Mouse (Mus musculus) cerebellum, adult 18-20 months (tissue): ENCODE measurements around the gene Uprt.
A peak's percentile ranks its signal among the peaks of the same experiment; 100 is the strongest.

Experiments used
- DNase-seq, 2 experiments: peaks; one replicate each; pipeline ENCODE4 v3.0.0; 2021

Gene Uprt

GRCm38 (mm10) chrX:104482572-104483443 is at the start of gene Uprt:
TSS of gene Uprt (plus strand) at chrX:104482818.
- peak; percentile 71 to 85 for DNase-seq

- no peak for DNase-seq
These were observed 49.2 kb upstream of the Uprt start for GRCm38 (mm10) chrX:104433456-104433855.

GRCm38 (mm10) chrX:104452433-104452832 is 30.2 kb upstream of the Uprt start:
- DNase-seq, result no peak

- no peak for DNase-seq
These were observed 20.9 kb upstream of the Uprt start for GRCm38 (mm10) chrX:104461755-104462154.

- DNase-seq, result no peak
These were observed 18.2 kb upstream of the Uprt start for GRCm38 (mm10) chrX:104464376-104464775.

- DNase-seq, result no peak
These were observed 4.6 kb upstream of the Uprt start for GRCm38 (mm10) chrX:104478041-104478440.

- peak; percentile 36 to 44 for DNase-seq
These were observed 808 bp downstream of the Uprt start for GRCm38 (mm10) chrX:104483444-104483808.

GRCm38 (mm10) chrX:104485596-104485995 is 3.0 kb downstream of the Uprt start:
- no peak for DNase-seq

- no peak for DNase-seq
These were observed 5.4 kb downstream of the Uprt start for GRCm38 (mm10) chrX:104488036-104488435.

- DNase-seq, result no peak
These were observed 6.4 kb downstream of the Uprt start for GRCm38 (mm10) chrX:104488870-104489467.

- DNase-seq, result no peak
These were observed 7.2 kb downstream of the Uprt start for GRCm38 (mm10) chrX:104489626-104490355.

- no peak for DNase-seq
These were observed 19.1 kb downstream of the Uprt start for GRCm38 (mm10) chrX:104501765-104502164.

- no peak for DNase-seq
These were observed 60.0 kb downstream of the Uprt start for GRCm38 (mm10) chrX:104542635-104543034.

- no peak for DNase-seq
These were observed 61.4 kb downstream of the Uprt start for GRCm38 (mm10) chrX:104543919-104544595.

GRCm38 (mm10) chrX:104545283-104545682 is 62.7 kb downstream of the Uprt start:
- no peak for DNase-seq
